Mouse (Mus musculus) cortical plate, adult 2 months (tissue): ENCODE results near the gene Sgsm1.

Experiments used
- CTCF ChIP-seq: fragments of 200-500 bp; IDR thresholded peaks from 2 replicates; pipeline ENCODE4 v1.5.1; 2011; ENCODE audit warnings: mild to moderate bottlenecking, control low read depth, low read length; ENCODE audit not compliant: insufficient read depth; ENCODE audit errors: extremely low read depth
- POLR2A ChIP-seq: fragments of 200-500 bp; IDR thresholded peaks from 2 replicates; pipeline ENCODE4 v1.6.1; 2011; ENCODE audit warnings: mild to moderate bottlenecking, low read length, control low read depth; ENCODE audit not compliant: insufficient read depth; ENCODE audit errors: extremely low read depth

DNA sequence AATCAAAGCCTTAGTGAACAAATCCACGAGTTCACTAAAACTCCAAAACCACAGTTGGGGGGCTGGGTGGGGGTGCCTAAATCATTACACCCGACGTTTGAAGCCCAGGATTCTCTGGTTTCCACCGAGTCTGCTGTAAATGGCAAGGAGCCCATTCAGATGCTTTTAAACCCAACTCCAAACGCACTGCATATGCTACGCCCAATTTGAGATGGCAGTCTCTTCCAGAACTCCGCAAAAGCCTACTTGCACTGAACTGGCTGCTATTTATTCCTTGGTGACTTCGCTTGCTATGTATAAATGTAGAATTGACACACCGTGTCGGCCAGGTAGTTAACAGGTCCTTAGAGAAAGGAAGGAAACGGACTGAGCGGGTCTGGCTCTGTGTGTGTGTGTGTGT is 115.1 kb downstream of the Sgsm1 start:
- TF ChIP-seq POLR2A (no peak), CTCF (no peak)
